Mouse (Mus musculus) heart, embryonic 11.5 days (tissue): ENCODE measurements at regions not wholly inside any gene's neighbourhood (a gene's known extent, or its start where the extent isn't known, plus 50 kb on each side); places are given as distances from the start of the nearest gene placed in this dataset.
A peak's percentile ranks its signal among the peaks of the same experiment; 100 is the strongest.

Experiments used
- ATAC-seq: fragments of 200-750 bp; cut with Nextera tagmentation; replicated peaks from 2 replicates; pipeline ENCODE4 v1.8.0; 2017; ENCODE audit warnings: moderate library complexity; ENCODE audit not compliant: insufficient number of reproducible peaks, low FRiP score, low TSS enrichment
- H3K27ac ChIP-seq: fragments of 300-500 bp; sonication (generic); 2 replicates; pipeline ENCODE4 v1.5.1; 2014; ENCODE audit warnings: mild to moderate bottlenecking, low read depth, low read length
- H3K27me3 ChIP-seq: fragments of 300-500 bp; sonication (generic); 2 replicates; pipeline ENCODE4 v1.6.1; 2014; ENCODE audit warnings: mild to moderate bottlenecking, low read length, mixed read lengths; ENCODE audit not compliant: control insufficient read depth, insufficient read depth
- H3K36me3 ChIP-seq: fragments of 300-500 bp; sonication (generic); 2 replicates; pipeline ENCODE4 v1.6.1; 2014; ENCODE audit warnings: mild to moderate bottlenecking, low read length, moderate library complexity, mixed read lengths; ENCODE audit not compliant: control insufficient read depth, insufficient read depth
- H3K4me1 ChIP-seq: fragments of 300-500 bp; sonication (generic); 2 replicates; pipeline ENCODE4 v1.6.1; 2014; ENCODE audit warnings: low read length; ENCODE audit not compliant: control insufficient read depth, insufficient read depth
- H3K4me2 ChIP-seq: fragments of 300-500 bp; sonication (generic); 2 replicates; pipeline ENCODE4 v1.6.1; 2014; ENCODE audit warnings: mild to moderate bottlenecking, moderate library complexity
- H3K4me3 ChIP-seq: fragments of 300-500 bp; sonication (generic); 2 replicates; pipeline ENCODE4 v1.5.1; 2014; ENCODE audit warnings: low read depth, low read length
- H3K9ac ChIP-seq: fragments of 300-500 bp; sonication (generic); 2 replicates; pipeline ENCODE4 v1.6.1; 2014; ENCODE audit warnings: mild to moderate bottlenecking, low read depth, low read length, moderate library complexity
- H3K9me3 ChIP-seq: fragments of 300-500 bp; sonication (generic); replicated peaks from 2 replicates; pipeline ENCODE4 v1.6.1; 2016; ENCODE audit warnings: low read length; ENCODE audit not compliant: control insufficient read depth
- WGBS: fragments of 180-500 bp; shearing (Covaris S2); extraction: QIAGEN DNeasy Blood & Tissue Kit; methylation state at CpG from one replicate; pipeline ENCODE4 v1.1.7; 2014; ENCODE audit not compliant: insufficient replicate concordance; 5-methylcytosine and 5-hydroxymethylcytosine counted together

DNA sequence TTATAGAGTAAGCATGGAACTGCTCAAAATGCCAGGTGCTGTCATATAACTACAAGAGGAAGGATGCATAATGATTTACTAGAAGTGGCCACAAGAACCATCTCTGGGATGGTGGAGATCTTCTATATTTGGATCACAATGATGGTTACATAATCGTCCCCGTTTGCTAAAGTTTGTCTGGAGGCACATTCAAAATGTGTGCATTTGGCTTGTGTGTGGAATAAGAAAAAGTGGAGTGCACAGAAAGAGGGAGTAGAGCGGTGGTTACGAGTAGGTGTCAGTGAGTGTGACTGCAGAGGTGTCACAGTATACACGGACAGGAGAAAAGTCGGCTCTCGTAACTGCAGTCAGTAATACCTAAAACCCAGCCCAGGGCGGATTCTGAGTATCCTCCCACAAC, 238.3 kb upstream of the Cnr1 start:
- no peak overlapping the region for H3K4me2 ChIP-seq
- no peak overlapping the region for H3K9ac ChIP-seq
- no peaks in the 10 kb centered on the region for H3K27me3 ChIP-seq
- H3K27ac ChIP-seq = no peak overlapping the region
- 81% methylated on average over 8 of the region's 8 CpGs for WGBS
- ATAC-seq = no peak
- no peaks in the 10 kb centered on the region for H3K9me3 ChIP-seq
- H3K36me3 ChIP-seq = no peaks in the 10 kb centered on the region
- H3K4me3 ChIP-seq = no peak overlapping the region
- no peaks in the 10 kb centered on the region for H3K4me1 ChIP-seq

DNA sequence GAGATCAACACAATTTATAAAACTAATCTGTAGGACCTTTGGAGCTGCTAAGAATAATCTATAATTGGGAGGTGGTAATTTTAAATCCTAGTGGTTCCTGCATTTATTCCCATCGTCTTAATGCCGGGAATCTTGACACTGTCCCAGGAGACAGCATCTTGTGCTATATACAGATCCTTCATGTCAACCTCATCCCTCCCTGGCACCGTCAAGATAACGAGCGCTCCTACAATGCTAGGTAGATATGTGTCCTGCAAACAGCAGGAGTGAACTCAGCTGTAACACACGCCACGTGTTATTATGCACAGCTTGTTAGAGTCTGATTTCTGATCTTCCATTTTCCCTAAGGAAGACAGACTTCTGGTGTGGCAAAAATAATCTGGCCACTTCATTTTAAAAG, 237.0 kb upstream of the Cnr1 start:
- Histone ChIP-seq H3K27me3 (no peaks in the 10 kb centered on the region), H3K4me2 (no peak overlapping the region), H3K27ac (no peak overlapping the region), H3K36me3 (no peaks in the 10 kb centered on the region), H3K4me3 (no peak overlapping the region), H3K9me3 (no peaks in the 10 kb centered on the region), H3K4me1 (no peaks in the 10 kb centered on the region), H3K9ac (no peak overlapping the region)
- ATAC-seq = no peak
- WGBS = 60% methylated on average over 7 of the region's 7 CpGs

DNA sequence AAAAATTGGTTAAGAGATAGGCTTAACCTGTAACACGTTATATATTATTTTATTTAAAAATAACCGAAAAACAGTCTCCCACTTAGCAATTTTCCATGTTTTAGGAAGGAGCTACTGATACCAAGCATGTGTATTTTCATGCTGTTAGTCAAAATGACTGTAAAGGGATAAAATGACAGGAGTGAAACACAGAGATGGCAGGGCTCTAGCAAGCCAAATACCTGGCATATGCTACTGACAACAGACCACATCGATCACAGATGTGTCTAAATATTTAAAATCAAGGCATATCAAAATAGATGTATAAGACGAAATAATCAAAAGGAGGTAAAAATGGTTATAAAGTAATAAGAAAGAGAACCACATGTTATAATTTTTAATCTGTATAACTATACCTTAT, 231.0 kb upstream of the Cnr1 start:
- no peaks in the 10 kb centered on the region for H3K36me3 ChIP-seq
- H3K4me2 ChIP-seq = no peak overlapping the region
- no peaks in the 10 kb centered on the region for H3K27me3 ChIP-seq
- no peaks in the 10 kb centered on the region for H3K9me3 ChIP-seq
- H3K4me1 ChIP-seq = no peaks in the 10 kb centered on the region
- no peak for ATAC-seq
- no peak overlapping the region for H3K27ac ChIP-seq
- no peak overlapping the region for H3K4me3 ChIP-seq
- no peak overlapping the region for H3K9ac ChIP-seq
- WGBS = 73% methylated on average over 4 of the region's 4 CpGs

DNA sequence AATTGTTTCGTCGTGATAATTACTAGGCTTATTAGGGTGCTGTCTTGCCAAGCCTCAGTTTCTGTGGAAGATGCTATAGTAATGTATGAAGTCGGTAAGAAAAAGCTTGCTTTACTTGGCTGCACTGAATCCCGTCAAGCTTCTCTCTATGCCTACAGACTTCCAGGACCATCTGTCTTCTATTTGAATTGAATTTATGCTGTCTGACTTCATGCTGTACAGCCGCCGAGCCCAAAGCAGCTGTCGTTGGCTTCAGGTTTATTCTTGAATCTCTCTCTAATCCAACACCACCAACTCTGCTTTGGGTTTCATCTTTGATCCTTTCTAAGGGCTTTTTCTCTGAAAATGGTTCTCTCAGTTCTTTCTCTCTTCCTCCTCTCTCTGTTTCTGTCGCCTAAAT, 227.4 kb upstream of the Cnr1 start:
- no peak overlapping the region for H3K4me2 ChIP-seq
- no peaks in the 10 kb centered on the region for H3K4me1 ChIP-seq
- H3K4me3 ChIP-seq = no peak overlapping the region
- H3K27ac ChIP-seq = no peak overlapping the region
- 79% methylated on average over 8 of the region's 8 CpGs for WGBS
- no peaks in the 10 kb centered on the region for H3K27me3 ChIP-seq
- no peak for ATAC-seq
- no peak overlapping the region for H3K9ac ChIP-seq
- H3K36me3 ChIP-seq = no peaks in the 10 kb centered on the region
- H3K9me3 ChIP-seq = no peaks in the 10 kb centered on the region

DNA sequence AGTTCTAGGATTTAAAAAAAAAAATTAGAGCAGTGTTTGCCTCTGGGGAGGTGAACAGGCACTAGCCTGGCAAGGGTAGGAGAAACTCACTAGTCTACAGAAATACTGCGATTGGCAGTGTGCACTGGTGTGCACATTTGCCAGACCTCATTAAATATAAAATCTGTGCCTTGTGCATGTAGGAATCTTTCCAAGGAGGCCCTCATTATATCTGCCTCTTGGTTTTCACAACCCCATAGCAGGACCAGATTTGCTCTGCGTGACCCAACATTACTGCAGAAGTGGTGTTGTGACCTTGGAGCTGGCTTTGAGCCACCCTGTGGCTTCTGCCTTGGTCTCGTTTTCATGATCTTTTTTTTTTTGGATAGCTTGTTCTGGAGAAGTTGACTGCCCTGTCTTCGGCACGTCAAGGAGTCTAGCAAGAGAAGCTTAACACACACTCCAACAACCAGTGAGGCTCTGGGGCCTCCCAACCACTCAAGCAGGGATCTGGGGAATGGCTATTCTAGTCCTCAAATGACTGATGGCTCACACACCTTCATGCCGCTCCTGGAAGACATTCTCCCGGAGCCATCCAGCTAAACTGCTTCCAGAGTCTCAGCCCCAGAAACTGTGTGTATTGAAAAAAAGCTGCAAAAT, 222.2 kb upstream of the Cnr1 start:
- 72% methylated on average over 7 of the region's 7 CpGs for WGBS
- H3K4me2 ChIP-seq = no peak overlapping the region

DNA sequence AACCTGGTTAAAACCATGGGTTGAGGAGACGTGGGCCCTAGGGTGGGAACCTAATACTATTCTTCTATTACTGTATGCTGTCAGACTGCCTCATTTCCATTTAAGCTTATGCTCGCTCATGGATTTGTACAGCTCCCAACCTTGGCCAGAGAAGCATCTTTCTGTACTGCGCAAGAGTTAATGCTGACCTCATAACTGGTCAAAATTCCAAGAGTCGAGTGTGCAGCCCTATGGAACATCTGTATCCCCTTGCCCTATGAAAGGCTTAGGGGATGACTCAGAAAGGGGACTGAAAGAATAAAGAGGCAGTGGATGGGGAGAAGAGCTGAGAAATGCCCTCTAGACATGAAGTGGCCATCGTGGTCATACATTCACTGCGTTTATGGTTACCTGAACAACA, 218.7 kb upstream of the Cnr1 start:
- Histone ChIP-seq H3K27ac (no peak overlapping the region), H3K4me1 (no peaks in the 10 kb centered on the region), H3K4me2 (no peak overlapping the region), H3K27me3 (no peaks in the 10 kb centered on the region), H3K9ac (no peak overlapping the region), H3K4me3 (no peak overlapping the region), H3K9me3 (peaks cover 3% of the 10 kb centered on the region; the same call in 1 of the 2 replicates), H3K36me3 (no peaks in the 10 kb centered on the region)
- ATAC-seq = no peak
- 90% methylated on average over 6 of the region's 6 CpGs for WGBS

More for the DNA sequence above, 222.2 kb upstream of the Cnr1 start:
- no peaks in the 10 kb centered on the region for H3K36me3 ChIP-seq
- H3K9me3 ChIP-seq = peaks cover 3% of the 10 kb centered on the region; the same call in 1 of the 2 replicates
- H3K27me3 ChIP-seq = no peaks in the 10 kb centered on the region
- no peak for ATAC-seq
- no peaks in the 10 kb centered on the region for H3K4me1 ChIP-seq
- H3K9ac ChIP-seq = no peak overlapping the region
- no peak overlapping the region for H3K4me3 ChIP-seq
- H3K27ac ChIP-seq = no peak overlapping the region

DNA sequence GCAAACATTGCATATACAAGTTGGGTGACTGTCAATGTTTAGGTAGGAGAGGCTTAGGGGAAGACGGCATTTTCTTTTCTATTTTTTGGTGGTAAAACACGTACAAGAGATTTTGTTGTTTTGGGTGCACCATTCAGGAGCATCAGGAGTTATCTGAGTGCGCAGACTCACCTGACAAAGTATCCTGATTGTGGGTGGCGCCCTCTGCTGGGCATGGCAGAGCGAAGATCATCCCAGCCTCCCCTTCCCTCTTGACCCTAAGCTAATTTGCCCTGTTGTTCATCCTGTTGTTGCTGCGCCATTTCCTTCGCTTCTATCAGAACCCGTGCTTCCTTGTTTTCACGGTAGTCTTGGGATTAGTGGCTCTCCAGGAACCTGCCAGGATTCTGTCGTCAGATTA, 217.6 kb upstream of the Cnr1 start:
- Histone ChIP-seq H3K27me3 (no peaks in the 10 kb centered on the region), H3K36me3 (no peaks in the 10 kb centered on the region), H3K9me3 (peaks cover 3% of the 10 kb centered on the region; the same call in 1 of the 2 replicates), H3K9ac (no peak overlapping the region), H3K27ac (no peak overlapping the region), H3K4me2 (no peak overlapping the region), H3K4me1 (no peaks in the 10 kb centered on the region), H3K4me3 (no peak overlapping the region)
- WGBS = 51% methylated on average over 10 of the region's 10 CpGs
- no peak for ATAC-seq

DNA sequence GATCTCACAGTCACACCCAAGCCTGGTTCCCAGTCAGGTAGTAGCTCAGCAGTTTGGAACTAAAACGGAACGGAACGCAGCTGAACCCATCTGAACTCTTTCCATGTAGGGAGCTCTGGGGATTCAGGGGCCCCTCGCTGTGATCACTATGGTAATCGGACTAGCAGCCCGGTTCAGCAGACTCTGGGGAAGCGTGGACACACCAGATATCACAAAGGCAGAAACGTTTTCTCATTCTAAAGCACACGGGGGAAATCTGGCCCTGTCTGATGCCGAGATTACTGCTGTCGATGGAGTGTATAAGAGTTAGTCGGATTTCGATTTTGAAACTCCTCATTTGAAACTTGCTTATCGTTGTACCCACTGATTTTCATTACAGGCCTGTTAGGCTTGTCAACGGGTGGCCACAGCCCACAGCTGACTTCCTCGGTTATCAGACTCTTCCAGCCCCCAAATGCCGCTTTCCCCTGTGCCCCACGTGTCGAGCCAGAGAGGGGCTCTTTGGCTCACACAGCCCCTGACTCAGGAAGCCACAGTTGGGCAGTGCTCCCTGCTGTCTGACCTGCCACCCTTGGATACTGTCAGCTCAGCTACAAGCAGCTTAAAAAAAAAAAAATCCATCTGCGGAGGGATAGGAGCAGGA, 207.8 kb upstream of the Cnr1 start:
- Histone ChIP-seq H3K36me3 (no peaks in the 10 kb centered on the region), H3K4me2 (peak overlapping the region; percentile 59), H3K4me3 (peak overlapping the region; percentile 19), H3K27me3 (no peaks in the 10 kb centered on the region), H3K27ac (no peak overlapping the region), H3K9me3 (no peaks in the 10 kb centered on the region), H3K9ac (peak overlapping the region; percentile 46; the same call in 1 of the 2 replicates), H3K4me1 (peaks cover 4% of the 10 kb centered on the region; the same call in 1 of the 2 replicates)
- no peak for ATAC-seq
- 16% methylated on average over 20 of the region's 20 CpGs for WGBS

DNA sequence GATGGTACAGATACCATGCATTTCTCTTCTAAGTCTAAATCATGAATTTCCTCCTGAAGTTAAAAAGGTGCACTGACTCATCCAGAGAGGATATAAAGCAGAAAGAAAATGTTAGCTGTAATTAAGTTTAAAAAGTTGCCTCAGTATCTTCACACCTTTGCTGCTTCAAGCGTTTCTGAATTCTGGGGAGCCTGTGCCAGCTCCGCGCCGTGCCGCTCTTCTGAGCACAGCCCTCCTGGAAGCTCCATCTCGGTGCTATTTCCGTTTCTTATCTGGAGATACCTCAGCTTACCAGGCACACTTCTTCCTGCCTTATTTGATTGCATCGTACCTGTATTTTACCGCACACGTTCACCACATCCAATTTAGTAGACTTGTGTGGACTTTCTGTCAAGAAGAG, 203.4 kb upstream of the Cnr1 start:
- WGBS = 71% methylated on average over 10 of the region's 10 CpGs
- no peaks in the 10 kb centered on the region for H3K36me3 ChIP-seq
- H3K4me1 ChIP-seq = peaks cover 4% of the 10 kb centered on the region; the same call in 1 of the 2 replicates
- H3K9me3 ChIP-seq = no peaks in the 10 kb centered on the region
- no peak overlapping the region for H3K27ac ChIP-seq
- no peak for ATAC-seq
- H3K4me2 ChIP-seq = no peak overlapping the region
- H3K27me3 ChIP-seq = no peaks in the 10 kb centered on the region
- no peak overlapping the region for H3K9ac ChIP-seq
- H3K4me3 ChIP-seq = no peak overlapping the region
